Mouse (Mus musculus): ENCODE measurements around the gene Brap.

- TF ChIP-seq POLR2A (IDR thresholded peaks at IDR 0.05; ENCODE audit: insufficient read depth, low read depth, low read length) (no peak), CTCF (IDR thresholded peaks at IDR 0.05; ENCODE audit: insufficient read depth, low read depth, low read length) (no peak)
Observed at GRCm38 (mm10) chr5:121621102-121621501, 39.3 kb upstream of the Brap start.
